Mouse (Mus musculus): ENCODE results near the gene Mcemp1.
A peak's percentile ranks its signal among the peaks of the same experiment; 100 is the strongest.

Gene Mcemp1

DNA sequence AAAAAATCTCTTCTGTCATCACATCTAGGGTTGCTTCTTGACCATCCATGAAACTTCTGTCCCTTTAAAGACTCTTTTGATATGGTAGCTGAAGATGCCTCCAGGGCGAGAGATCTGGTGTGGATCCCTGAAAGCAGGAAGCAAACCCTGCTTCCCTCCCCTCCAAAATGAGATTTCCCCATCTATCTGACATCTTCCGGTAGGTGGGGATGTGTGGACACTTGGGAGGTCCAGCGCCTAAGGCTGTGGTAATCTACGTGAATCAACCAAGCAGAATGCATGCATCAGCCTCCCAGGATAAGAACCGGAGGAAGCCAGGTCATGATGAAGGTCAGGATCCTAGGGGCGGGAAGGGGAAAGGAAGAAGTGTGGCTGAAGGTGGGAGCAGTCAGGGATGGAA is at the start of gene Mcemp1:
Mcemp1 (plus strand) TSS at position 248 of the 400 bp plus-strand sequence.
- DNase-seq (ENCODE audit: low spot score): no peak

DNA sequence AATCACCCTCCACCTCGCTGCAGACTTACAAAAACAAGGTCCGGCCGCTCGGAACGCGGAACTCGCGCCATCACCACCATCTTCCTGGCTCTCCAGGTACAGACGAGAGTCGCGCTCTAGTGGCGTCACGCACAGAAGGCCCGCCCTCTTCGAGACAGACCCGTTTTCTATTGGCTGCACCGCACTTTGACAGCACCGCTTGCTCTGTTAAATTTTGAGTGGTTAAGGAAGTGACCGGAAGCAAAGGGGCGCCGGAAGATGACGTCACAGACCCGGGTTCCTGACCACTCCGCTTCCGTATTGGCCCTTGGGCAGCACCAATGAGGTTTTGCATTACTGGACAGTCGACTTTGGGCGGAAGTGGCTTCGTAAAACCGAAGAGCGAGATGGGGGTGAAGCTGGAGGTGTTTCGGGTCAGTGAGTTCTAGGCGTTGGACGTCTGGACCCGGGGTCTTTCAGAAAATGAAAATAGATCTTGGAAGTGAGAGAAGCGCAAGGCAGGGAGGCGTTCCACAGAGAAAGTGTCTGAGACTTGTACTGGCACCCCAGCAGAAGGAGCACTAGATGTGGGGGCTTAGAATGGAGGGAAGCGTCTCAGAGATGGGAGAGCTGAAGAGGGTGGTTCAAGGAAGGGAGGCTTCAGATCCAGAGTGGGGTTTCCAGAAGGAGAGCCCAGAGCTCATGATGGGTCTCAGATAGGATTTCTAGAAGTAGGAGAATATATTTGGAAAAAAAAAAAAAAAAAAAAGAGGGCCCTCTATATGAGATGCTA is 44.2 kb upstream of the Mcemp1 start, which contains the start of the genes Xab2 and Pet100:
Xab2 (minus strand) TSS at position 118 of the 772 bp plus-strand sequence.
Pet100 (plus strand) TSS at position 350 of the 772 bp plus-strand sequence.
- peak; percentile 89 for DNase-seq (ENCODE audit: low spot score)

DNA sequence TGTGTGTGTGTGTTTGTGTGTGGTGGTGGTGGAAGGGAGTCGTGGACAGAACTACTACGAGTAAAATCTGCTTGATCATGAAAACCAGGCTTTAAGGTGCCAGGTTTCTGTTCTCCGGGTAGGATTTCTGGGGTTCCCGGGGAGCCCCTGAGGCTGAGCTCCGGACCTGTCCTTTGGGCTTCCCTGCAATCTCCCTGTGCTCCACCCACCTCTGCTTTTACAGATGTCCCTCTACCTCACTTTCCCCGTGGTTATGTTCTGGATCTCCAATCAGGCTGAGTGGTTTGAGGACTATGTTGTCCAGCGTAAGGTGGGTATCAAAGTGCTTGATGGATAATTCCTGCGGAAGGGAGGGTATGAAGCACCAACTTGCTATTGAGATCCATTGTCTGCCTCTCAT is 43.4 kb upstream of the Mcemp1 start:
- DNase-seq (ENCODE audit: low spot score): no peak

DNA sequence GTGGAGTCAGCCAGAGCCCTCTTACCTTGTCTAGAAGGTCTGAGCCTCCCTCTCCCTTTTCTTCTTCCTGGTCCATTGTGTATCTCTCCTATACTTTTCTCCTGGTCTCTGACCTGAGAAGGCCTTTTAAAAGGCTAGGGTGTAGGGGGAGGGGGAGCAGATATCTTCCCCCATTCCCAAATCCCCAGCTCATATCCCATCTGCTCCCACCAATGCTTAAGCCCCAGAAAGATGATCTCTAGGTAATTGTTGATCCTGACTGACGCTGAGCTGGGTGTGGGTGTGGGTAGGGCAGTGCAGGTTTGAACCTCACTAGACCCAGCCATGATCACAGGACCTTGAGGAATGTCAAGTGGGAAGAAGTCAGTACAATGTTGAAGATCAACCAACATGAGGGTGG is 40.1 kb upstream of the Mcemp1 start, which contains the start of gene Pcp2:
Pcp2 (minus strand) TSS at position 101 of the 400 bp plus-strand sequence.
- no peak for DNase-seq (ENCODE audit: low spot score)

DNA sequence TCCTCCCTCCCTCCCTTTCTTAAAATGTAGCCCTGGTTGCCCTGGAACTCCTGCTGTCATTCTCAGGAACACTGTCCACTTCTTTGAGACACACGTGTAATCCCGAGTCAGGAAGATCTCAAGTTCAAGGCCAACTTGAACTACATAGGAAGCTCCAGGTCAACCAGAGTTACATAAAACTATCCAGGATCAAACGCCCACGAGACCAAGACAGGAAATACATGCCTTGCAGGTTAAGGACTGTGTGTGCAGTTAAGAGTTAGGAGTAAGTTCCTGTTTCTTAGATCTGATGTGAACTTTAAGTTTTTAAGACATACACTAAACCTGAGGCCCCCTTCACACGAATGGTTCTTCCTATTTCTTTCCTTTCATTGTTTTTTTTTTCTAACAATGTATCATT is 38.6 kb upstream of the Mcemp1 start:
- no peak for DNase-seq (ENCODE audit: low spot score)

DNA sequence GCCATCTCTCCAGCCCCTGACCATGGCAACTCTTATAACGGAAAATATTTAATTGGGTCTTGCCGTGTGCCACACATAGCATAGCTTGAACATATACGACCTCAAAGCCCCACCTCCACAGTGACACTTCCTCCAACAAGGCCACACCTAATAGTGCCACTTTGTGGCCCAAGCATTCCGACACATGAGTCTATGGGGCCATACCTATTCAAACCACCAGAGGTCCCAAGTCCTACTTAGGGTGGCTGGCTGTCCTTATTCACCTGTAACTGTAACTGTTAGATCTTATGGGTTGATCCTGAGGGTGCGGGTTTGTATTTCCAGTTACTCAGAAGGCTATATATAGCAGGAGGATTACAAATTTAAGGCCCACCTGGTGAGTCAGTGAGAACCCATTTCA is 37.5 kb upstream of the Mcemp1 start:
- no peak for DNase-seq (ENCODE audit: low spot score)

DNA sequence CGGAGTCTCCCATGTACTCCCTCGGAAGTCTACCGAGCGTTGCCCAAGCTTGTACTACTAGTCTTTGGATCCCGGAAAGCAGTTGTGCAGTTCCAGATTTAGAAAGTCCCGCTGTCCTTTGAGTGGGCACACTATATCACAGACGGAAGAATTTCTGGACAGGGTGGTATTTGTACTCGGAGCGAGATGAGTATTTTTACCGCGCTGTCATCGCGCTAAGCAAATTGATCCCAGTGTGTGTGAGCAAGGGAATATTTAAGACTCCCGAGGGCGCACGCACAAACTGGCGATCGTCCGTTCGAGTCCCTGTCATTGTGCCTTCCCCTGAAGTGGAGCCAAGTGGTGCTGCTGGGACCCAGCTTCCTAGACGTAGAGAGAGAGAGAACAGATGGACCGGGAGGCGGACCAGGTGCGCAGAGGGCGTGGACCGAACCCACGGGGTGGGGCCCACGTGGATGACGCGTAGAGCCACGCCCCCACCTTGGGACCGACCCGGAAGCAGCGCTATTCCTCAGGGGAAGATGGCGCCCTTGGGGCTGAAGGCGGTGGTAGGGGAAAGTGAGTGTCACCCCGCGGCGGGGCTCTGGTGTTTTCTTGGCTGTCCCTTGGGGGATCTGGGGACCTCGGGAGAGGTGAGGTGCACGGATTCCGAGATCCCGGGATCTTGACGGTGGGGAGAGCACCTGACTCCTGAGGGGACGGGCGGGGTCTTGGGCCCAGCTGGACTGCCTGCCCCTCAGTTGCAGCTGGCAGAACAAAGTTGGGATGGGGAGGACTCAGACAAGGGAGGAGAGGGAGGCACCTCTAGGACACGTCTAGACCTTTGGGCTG is 34.7 kb upstream of the Mcemp1 start, which contains the start of gene Stxbp2:
Stxbp2 (plus strand) TSS at position 309 of the 831 bp plus-strand sequence.
- DNase-seq (ENCODE audit: low spot score): no peak

DNA sequence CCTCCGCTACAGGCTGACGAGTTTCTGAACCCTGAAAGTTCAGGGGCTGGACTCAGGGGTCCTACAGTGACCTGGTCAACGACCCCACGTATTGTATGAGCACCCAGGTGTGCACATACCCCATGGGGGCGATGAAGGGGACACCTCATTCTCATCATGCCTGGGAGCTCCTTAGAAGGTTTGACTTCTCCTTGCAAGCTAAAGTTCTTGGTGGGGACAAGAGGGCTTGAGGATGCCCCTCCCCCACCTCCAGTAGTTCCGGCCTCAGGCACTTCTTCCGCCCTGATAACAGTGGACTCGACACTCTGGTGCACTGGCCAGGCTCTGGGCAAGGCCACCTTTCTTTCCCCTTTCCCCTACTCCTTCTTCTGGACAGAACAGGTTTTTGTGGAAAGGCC is 34.1 kb upstream of the Mcemp1 start:
- DNase-seq (ENCODE audit: low spot score): no peak

DNA sequence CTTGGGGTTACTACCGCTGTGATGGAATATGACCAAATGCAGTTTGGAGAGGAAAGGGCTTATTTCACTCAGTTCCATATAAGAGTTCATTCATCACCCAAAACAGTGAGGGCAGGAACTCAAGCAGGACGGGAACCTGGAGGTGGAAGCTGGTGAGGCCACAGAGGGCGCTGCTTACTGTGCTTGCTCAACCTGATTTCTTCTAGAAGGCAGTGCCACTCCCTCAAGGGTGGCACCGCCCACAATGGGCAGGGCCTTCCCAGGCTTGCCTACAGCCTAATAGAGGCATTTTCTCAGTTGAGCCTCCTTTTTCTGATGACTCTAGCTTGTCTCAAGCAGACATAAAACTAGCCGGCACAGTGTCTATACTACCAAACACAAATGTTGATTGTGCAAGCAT is 19.8 kb upstream of the Mcemp1 start:
- no peak for DNase-seq (ENCODE audit: low spot score)

DNA sequence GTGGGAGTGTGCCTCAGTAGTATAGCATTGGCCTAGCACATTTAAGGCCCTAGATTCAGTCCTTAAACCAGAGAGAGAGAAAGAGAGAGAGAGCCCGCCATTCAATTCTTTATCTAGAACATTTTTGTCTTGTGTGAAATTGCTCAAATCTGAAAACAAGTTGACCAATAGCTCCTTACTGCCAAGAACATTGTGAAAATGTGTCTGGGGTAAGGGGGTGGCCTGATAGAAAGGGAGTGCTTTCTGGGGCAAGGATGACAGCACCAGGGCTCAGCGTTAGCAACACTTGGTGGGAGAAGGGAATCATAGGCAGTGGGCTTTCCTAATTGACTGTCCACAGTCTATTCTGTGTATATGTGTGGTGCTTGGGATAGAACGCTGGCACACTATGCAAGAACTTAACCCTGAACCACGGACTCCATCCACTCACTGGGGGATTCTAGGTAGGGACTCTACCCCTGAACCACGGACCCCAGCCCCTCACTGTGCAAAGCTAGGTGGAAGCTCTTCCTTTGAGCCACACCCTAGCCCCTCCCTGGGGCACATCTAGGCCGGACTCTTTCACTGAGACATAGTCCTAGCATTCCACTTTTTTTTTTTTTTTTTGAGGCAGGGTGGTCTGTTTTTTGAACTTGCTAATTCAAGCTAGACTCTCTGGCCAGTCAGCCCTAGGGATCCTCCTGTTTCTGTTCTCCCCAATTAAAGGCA is 18.6 kb upstream of the Mcemp1 start:
- DNase-seq (ENCODE audit: low spot score): no peak

DNA sequence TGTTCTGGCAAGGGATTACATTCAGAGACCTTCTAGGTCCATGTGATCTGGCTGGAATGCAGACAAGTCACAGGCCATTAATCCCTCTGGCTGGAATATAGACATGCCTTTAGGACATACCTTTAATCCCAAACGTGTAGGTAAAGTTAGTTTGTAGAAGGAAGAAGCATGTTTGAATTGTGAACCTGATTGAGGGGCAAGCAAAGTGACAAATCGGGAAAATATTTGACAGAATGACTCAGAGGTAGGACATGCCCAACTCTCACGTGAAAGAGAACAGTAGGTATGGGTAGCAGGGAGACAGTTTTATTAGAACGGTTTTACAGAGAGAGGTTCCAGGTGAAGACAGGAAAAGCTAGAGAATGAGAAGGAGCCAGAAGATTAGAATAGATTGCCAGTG is 18.0 kb upstream of the Mcemp1 start:
- no peak for DNase-seq (ENCODE audit: low spot score)

DNA sequence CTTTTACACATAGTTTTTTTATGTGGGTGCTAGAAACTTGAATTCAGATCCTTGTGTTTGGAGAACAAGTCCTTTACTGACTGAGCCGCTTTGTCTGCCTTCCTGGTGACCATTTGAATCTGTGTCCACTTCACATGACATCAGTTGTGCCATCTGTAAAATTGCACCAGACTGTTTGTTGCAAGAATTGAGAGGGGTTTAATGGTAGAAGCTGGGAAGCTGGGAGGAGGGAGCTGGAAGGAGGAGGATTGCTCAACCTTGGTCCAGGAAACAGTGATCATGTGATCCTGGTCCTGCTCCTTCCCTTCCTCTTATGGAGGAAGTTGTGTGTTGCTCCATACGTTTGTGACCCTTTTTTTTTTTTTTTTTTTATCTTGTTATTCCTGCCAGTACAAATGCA is 17.3 kb upstream of the Mcemp1 start:
- DNase-seq (ENCODE audit: low spot score): no peak

DNA sequence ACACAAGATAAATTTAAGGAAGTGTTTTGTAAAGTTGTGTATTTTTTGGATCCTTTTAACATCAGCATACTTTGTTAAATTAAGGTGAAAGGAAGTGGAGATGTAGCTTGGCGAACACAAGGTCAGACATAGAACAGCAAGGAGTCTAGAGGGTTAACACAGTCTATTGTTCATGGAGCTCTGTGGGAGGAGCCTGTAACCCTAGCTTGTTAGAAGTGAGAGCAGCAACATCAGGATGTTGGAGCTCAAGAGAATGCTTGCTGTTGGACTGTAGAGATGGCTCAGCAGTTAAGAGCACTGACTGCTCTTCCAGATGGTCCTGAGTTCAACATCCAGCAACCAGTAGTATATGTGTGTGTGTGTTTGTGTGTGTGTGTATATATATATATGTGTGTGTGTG is 16.6 kb upstream of the Mcemp1 start:
- no peak for DNase-seq (ENCODE audit: low spot score)

DNA sequence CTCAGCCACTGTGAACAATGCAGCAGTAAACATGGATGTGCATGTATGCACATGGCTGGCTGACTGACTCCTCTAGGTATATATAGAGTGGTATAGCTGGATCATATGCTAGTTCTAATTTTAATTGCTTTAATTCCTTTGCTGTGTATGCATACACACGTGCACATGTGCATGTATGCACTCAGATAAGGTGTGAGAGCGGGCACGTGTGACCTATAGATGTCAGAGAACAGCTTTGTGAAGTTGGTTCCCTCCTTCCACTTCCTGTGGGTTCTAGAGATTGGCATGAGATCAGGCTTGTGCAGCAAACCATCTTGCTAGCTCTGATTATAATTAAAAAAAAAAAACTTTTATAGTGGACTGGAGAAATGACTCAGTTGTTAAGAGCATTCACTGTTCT is 12.7 kb upstream of the Mcemp1 start:
- DNase-seq (ENCODE audit: low spot score): no peak

DNA sequence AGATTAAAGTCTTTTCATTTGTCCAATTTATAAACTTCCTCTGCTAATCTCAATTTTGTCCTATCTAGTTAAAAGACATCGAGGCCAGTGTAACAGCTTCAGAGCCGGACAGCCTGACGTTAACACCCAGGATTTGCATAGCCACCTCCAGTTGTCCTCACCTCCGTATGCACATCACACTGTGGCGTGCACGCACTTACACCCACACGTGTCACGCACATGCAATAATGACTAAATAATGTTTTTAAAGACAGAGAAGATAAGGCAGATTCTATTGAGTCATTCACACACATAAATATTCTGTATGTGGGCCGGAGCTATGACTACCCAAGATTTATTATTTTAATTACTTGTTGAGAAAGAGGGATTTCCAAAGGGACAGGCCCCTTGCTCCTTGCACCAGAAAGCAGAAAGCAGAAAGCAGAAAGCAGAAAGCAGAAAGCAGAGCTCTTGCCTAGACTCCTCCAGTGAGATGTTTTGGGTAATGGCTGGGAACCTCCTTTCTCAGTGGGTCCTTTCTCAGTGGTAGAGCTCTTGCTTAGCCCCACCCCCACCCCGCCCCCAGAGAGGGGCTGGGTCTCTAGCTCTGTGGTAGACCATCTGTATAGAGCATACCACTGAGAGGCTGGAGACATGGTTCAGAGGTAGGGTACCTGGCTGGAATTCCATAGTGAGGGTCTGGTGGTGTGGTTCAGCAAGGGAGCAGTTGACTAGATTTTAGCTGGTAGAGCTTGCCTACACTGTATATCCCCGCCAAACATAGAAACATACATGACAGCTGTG is 10.6 kb upstream of the Mcemp1 start:
- no peak for DNase-seq (ENCODE audit: low spot score)

DNA sequence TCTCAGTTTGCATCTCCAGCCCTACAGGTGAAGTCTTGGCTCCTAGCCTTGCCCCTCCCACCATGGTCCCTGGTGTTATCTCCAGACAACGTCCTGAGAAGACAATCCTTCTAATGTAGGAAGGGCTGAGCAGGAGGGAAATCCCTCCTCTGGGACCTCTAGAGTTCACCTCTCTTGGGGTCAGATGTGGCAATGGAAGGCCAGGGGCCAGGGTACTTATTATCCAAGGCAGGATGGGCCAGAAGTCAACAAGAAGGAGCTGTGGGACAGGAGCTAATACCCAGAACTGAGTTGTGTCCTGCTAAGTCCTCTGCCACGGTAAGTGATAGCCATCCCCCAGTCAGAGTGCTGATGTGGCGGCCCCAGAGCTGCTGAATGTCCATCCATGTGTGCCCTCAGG is 10.0 kb upstream of the Mcemp1 start, which contains the start of gene Retn:
Retn (plus strand) TSS at position 245 of the 400 bp plus-strand sequence.
- DNase-seq (ENCODE audit: low spot score): no peak

DNA sequence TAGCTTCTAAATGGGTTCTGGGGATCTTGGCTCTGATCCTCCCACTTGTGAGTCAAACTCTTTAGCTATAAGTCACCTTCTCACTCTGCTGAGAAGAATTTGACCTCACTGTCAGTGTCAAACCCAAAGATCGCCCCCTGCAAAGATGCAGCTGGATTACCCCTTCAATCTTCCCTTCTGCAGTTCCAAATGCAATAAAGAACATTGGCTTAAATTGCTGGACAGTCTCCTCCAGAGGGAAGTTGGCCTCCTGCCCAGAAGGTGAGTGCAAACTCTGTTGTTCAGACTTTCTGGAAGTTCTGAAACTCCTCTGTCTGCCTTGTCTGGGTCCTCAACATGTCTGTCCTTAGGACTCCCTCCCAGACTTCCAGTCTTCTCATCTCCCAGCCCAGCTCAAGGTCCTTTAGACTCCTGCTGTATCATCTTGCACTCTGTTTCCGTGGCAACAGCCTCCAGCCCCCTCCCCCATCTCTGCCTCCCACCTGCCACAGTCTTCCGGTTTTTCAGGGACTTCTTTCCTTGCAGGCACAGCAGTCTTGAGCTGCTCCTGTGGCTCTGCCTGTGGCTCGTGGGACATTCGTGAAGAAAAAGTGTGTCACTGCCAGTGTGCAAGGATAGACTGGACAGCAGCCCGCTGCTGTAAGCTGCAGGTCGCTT is 8.7 kb upstream of the Mcemp1 start:
- DNase-seq (ENCODE audit: low spot score): no peak

DNA sequence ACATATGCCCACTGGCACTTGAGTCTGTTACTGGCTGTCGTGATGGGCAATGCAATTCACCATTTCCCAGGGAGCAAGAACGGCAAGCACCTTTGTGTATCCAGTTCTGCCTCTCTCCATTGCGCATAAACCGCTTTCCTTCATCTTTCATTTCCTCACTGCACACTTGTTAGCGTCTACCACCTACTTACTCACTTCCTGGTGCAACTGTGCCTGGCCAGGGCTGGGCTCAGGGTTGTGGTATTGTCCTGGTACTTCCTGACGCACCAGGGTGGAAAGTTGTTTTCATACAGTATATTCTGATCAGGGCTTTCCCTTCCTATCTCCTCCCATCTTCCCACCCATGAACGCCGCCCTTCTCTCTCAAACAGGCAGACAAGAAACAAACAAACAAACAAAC is 4.7 kb upstream of the Mcemp1 start:
- no peak for DNase-seq (ENCODE audit: low spot score)

DNA sequence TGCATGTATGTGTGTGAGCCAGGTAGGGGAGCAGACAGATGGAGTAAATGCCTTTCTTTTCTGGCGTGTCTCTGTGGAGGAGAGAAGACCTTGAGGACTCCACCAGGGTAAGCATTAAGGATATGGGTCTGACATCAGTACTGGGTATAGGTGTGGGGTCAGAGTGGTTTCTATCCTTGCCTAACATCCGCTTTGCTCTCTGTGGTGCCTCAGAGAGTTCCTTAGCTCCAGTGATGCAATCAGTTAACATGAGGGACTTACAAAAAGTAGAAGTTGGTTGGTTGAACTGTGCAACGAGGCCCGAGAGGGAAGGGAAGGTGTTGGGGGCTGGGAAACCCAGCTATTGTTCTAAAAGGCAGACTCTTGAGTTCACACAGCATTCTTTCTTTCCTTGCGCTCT is 1.1 kb upstream of the Mcemp1 start:
- no peak for DNase-seq (ENCODE audit: low spot score)

DNA sequence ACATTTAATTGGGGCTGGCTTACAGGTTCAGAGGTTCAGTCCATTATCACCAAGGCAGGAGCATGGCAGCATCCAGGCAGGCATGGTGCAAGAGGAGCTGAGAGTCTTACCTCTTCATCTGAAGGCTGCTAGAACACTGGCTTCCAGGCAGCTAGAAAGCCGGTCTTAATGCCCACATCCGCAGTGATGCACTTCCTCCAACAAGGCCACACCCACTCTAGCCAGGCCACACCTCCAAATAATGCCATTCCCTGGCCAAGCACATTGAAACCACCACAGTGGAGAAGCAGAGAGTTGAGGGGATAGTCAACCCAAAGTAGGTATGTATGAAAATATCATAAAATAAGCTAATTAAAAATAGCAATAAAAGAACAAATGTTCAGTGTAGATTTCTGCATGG is 4.8 kb downstream of the Mcemp1 start:
- DNase-seq (ENCODE audit: low spot score): no peak

DNA sequence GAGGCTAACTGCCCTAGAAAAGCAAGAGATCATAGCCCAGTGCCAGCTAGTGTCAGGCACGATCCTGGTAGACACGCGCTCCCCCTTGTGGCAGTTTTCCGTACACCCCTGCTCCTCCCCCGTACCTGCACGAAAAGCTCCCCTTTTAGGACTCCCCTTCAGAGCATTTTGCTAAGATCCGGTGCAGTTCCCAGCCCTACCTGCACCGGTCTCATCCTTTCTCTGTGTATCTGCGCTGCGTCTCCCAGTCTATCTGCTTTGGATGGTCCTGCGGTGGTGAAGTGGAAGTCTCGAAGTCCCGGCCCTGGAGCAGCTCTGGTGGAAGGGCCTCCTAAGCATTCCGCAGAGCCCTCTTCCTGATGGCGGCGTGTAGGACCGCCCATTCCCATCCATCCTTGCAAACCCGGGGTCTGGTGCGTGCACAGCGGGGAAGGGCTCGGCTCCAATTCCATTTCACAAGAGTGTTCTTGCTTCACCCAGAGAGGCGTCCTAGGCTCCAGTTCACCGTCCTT is 6.5 kb downstream of the Mcemp1 start, which contains the start of gene Fcor:
Fcor (minus strand) TSS at position 383 of the 512 bp plus-strand sequence.
- DNase-seq (ENCODE audit: low spot score): peak; percentile 63

All from ovary, postnatal 10 days (tissue).